Mouse (Mus musculus): Measurements from ENCODE around the gene Klc3.

Gene Klc3

DNA sequence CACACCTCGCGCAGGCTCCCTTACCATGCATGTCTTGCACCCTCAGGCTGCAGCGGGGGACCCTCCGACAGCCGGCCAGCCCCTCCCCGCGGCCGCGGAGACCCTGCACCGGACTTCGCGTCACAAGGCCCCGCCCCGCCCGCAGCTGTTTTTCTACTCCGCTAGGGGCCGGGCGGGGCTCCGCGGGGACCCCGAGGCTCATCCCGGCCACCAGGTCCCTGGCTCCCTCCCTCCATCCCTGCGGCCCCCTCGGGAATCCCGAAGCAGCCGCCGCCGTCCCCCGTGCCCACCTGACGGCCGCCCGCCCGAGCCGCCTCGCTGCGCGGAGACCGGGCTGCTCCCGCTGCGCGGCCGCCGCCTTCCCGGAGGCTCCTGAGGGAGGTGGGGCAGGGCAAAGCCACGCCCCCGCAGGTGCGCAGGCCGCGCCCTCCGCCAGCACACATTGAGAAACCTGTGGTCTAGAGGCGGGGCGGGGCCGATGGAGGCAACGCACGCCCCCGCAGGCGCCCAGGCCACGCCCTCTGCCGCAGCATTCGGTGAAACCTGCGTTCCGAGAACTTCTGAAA is at the start of gene Klc3:
TSS of gene Klc3 (minus strand) at position 374 of the 566 bp plus-strand sequence.
- peak; percentile 67 for DNase-seq (ENCODE audit: low spot score)

DNA sequence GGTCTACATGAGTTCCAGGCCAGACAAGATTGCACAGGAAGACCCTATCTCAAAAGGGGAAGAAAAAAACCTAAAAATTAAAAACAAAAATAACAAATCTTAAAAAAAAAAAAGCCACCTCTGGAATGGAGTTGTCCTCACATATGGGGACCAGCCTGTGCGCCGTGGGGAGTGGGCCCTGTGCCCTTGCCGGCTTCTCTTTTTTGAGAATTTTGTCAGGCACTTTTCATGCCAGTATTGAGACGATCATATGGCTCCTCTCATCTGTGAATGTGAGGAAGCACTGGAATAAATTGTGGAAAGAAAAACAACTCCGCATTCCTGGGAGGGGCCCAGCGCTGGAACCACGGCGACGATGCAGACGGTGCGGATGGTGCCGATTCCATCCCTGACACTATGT is 45.3 kb upstream of the Klc3 start:
- no peak for DNase-seq (ENCODE audit: low spot score)

DNA sequence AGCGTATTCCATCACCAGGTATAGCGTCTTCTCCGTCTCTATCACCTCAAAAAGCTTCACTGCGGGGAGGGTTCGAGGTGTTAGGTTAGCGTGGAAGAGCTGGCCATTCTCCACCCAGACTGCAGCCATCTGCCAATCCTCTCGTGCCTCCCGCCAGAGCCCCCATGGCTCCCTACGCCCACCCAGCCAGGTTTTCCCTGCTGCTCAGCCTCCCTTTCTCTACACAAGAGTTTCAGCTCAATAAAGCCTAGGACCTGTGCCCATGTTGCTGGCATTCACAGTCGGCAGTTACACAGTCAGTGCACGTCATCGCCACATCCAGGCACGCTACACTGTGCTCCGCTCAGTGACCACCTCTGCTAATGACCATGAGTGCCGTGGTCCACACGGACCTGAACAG is 43.8 kb upstream of the Klc3 start:
- DNase-seq (ENCODE audit: low spot score) = no peak

DNA sequence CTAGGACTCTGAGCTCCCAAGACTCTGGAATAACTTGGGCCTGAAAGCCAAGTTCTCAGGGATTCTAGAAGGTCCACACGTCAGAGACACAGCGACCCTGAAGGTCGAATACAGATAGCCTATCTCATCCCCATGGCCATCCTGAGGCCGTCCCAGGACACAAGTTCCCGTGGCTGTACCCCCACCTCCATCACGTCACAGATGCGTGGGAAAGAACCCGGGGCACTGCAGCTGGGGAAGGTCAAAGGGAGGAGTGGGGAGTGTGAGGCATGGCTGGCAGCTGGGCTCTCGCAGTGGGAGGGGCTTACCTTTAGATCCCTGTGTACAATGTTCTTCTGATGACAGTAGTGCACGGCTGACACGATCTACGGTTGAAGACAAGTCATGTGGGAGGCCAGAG is 40.9 kb upstream of the Klc3 start:
- DNase-seq (ENCODE audit: low spot score) = no peak

DNA sequence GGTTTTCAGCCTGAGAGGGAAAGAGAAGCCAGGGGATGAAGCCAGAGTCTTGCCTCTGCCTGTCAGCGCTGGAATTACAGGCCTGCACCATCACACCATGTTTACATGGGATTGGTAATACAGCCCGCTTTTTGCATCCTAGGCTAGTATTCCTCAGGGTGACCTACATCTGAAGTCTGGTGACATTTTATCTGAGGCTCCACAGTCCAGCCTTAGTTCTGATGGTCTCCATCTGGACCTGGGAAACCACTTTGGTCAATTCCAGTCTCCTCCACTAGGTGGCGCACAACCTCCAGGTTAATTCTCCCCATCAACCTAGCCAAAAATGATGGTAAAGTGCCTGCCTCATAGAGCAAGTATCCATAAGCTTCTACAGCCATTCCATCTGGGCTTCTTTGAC is 39.4 kb upstream of the Klc3 start:
- peak; percentile 85 for DNase-seq (ENCODE audit: low spot score)

DNA sequence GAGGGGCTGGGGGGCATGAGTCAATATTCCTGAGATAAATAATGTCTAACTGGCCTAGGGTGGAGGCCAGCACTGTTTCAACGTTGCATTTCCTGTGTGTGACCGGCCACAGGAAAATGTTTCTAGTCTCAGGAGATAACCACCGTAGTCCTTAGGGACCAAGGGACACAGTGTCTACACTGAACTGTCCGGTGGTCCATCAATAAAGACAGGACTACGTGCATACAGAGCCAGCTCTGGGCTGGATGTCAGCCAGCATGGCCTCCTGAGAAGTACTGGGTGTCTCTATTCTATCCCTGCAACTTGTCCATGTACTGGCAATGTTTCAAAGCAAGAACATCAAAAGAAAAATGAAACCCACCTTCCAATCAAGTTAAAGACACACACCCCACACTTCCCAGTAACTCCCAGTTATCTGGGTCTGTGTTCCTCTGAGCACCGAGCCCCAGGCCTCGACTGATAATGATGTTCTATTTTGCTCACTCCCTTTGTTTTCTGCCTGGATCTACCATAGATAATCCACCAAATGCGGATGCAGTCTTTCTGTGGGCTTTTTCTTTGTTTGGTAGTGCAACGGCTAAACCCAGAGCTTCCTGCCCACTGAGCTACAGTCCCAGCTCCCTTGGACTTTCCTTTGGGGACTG is 37.7 kb upstream of the Klc3 start:
- DNase-seq (ENCODE audit: low spot score) = no peak

DNA sequence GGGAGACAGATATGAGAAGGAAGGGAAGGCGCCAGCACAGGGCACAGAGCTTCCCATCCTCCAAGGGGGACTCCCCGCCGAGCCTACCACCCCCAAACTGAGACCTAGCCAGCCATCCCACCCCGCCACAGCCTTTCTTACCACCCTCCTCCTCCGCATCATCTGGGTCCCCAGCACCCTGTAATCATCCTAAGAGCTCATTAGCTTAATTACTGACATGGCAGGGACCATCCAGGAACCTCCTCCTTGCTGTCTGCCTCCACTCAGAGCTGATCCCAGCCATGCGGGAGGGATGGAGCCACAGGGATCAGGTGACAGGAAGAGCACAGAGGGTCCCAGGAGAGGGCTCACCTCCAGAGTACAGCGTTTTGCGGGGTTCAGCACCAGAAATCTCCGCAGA is 33.1 kb upstream of the Klc3 start:
- DNase-seq (ENCODE audit: low spot score) = no peak

DNA sequence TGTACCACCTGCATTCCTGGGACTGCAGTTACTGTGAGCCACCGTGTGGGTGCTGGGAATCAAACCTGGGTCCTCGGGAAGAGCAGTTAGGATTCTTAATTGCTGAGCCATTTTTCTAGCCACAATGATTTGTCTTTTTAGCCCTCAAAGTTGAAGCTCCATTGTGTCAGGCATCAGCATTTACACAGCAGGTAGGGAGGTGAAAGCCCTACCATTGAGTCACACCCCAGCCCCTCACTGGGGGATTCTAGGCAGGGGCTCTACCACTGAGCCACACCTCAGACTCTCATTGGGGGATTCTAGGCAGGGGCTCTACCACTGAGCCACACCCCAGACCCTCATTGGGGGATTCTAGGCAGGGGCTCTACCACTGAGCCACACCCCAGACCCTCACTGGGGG is 32.4 kb upstream of the Klc3 start:
- no peak for DNase-seq (ENCODE audit: low spot score)

DNA sequence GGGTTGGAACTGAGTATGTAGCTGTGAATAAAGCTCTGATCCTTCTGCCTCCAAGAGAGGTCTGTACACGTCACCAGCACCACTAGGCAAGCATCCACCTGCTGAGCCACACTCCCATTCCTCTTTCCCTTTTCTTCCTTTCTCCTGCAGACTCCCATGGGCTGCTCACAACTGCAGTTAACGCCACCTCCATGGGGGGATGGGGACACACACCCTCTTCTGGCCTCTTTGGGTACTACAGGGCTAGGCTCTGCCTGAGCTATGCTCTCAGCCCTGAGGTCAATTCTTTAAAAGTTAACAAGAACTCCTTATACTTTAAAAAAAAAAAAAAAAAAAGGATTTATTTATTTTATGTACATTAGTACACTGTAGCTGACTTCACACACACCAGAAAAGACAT is 28.6 kb upstream of the Klc3 start:
- no peak for DNase-seq (ENCODE audit: low spot score)

DNA sequence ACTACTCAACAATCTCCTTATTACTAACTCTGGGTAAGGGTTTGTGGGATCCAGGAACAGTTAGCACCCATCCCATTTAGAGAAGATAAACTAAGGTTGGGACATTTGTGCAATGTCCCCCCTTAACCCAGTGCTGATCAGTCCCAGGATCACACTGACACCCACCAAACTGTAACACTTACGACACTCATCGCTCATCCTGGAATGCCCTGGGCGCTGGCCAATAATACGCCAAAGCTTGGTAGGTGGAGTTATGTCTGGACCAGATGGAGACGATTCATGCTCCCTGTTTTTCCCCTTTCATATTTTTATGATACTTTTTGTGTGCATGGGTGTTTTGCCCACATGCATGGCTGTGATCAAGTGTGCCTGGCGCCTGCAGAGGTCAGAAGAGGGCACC is 26.5 kb upstream of the Klc3 start:
- no peak for DNase-seq (ENCODE audit: low spot score)

DNA sequence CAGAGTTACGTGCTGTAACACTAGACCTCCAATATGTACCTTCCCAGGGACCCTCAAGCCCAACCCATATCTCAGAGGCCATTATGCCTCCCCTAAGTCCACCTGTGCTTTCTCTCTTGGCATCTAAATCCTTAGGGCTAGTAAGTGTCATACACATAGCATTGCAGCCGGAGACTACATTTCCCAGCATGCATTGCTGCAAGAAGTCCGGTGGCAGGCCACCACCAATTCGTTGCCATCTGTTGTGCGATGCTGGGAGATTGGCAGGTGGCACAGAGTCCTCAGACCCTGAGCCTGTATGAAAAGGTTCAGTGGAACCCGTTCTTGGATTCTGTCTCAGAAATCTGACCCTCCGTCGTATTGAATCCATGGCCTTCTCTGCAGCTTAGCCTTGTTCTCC is 25.8 kb upstream of the Klc3 start:
- DNase-seq (ENCODE audit: low spot score) = peak; percentile 33

DNA sequence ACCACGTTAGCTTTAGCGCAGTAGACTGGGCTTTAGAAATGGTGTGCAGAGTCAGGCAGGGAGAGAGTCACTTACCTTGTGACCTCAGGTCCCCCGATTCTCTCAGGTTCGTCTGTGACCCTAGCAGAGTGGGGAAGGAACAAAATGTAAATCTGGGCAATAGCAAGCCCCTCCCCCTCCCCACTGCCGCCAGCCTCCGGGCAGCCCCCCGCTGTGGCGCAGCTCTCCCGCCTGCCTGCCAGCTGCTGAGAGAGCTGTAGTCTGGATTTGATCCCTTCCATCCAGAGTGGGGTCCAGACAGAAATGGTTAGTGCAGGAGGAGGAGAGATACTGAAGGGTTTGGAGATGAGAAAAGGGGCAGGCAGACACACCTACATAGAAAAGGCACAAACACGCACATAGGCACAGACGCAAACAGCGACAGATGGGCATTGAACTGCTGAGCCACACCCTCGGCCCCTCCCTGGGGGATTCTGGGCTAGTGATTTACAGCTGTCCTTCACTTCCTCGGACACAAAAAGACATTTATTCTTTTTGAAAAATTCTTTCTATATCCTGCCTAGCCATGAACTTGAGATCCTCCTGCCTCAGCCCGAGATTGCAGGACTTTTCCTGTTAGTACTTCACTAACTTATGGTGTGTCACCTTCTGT is 24.2 kb upstream of the Klc3 start:
- no peak for DNase-seq (ENCODE audit: low spot score)

DNA sequence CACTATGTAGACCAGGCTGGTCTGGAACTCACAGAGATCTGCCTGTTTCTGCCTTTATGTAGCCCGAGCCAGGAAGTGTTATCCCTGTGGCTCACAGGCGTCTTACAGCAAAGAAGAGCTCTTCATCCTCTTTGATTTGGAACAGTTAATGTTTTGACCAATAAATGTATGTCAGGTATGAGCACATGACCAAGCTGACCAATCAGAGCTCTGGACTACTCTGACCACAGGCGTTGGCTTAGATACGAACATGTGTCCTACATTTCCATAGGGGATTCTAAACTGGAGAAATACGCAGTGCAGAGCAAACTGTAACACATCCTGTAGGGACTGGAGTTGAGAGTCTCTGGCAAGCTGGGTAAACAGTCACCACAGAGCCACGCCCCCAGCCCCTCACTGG is 23.0 kb upstream of the Klc3 start:
- no peak for DNase-seq (ENCODE audit: low spot score)

DNA sequence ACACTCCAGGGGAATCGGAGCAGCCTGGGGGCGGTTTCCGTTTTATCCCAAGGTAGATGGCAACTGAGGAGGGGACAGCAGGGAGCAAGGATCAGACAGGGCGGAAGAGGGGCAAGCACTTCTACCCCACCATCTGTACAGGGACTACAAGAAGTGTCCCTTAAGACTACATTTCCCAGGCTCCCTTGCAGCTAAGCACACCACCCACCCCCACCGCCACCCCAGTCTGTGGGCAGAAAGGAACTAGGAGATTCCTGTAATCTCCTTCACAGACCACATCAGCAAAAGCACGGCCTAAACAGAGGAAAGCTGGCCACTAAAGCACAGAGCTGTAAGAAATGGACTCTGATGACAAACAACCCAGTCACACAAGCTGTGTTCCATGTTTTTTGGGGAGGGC is 22.4 kb upstream of the Klc3 start:
- no peak for DNase-seq (ENCODE audit: low spot score)

DNA sequence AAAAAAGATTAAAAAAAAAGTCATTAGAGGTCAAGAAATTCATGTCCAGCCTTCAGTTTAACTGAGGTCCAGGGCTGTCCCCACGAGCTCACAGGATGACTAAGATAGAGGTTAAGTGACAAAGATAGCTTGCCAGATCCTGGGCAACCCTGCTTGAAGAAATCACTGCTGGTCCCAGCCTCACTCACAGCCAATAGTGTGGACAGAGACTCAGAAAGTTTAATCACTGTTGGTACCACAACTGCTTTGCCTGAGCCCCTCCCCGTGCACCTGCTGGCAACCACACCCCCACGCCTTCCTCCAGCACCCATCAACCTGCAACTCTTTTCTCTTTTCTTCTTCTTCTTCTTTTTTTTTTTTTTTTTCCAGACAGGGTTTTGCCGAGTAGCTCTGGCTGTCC is 20.1 kb upstream of the Klc3 start:
- DNase-seq (ENCODE audit: low spot score) = no peak

DNA sequence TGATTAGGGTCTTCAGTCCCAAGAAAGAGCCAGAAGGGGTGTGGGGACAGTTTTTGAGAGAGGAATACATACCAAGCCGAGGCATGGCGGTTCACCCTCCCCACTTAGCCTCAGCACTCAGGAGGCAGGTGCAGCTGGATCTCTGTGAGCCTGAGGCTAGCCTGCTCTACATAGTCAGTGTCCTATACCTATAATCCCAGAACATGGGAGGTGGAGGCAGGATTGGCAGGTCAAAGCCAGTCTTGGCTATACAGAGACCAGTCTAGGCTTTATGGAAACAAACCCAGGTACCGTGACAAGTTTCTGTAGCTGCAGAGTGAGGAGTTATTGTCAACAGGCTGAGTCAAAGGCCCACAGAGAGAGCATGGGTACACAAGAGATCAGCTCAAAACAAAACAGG is 19.2 kb upstream of the Klc3 start:
- DNase-seq (ENCODE audit: low spot score) = no peak

DNA sequence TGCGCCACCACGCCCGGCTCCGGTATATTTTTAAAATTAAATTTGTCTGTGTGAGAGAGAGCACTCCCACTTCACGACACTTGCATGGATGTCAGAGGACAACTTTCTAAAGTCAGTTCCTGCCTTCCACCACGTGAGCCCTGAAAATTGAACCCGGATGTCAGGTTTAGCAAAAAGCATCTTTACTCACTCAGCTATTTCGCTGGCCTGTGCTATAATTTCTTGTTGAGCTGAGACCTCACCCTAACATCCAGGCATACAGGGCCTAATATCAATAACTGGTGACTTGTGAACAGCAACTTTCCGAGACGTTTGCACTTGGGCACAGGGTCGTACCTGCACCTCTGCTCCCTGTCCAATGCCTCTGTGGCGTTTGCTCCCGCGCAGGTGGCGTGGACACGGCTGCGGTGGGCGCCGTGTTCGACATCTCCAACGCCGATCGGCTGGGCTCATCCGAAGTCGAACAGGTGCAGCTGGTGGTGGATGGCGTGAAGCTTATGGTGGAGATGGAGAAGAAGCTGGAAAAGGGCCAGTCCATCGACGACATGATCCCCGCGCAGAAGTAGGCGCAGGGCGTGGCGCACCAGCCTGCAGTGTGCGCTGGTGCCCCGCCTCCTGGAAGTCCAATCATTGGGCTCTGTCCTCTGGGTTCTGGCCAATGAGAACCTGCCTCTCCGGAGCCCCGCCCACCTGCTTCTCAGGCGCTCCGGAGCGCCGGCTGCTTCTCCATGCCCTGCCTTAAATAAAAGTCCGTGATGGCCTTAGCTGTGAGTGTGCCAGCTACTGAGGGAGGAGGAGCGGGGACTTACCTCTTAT is 17.1 kb upstream of the Klc3 start:
- peak; percentile 94 for DNase-seq (ENCODE audit: low spot score)

DNA sequence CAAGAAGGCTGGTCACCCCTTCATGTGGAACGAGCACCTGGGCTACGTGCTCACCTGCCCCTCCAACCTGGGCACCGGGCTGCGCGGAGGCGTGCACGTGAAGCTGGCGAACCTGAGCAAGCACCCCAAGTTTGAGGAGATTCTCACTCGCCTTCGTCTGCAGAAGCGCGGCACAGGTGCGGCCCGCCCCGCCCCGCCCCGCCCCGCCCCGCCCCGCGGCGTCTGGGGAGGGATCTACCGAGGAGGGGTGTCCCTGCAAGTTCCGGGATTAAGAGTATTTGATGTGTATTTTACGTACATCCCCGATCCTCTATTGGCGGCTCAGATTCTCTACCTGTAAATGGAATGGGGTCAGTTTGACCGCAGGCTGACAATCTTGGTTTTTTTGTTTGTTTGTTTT is 16.2 kb upstream of the Klc3 start:
- DNase-seq (ENCODE audit: low spot score) = no peak

DNA sequence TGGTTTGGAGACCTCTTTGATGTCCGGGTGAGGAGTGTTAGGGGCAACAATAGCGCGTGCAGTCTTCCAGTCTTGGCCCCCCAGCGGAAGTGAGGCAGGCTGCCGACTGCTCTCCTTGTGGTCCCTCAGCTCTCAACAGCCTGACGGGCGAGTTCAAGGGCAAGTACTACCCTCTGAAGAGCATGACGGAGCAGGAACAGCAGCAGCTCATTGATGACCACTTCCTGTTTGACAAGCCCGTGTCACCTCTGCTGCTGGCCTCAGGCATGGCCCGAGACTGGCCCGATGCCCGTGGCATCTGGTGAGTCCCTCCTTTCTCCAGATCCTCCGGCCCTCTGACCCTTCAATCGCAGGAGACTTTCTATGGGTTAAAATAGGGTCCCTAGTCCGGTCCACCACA is 12.7 kb upstream of the Klc3 start:
- no peak for DNase-seq (ENCODE audit: low spot score)

DNA sequence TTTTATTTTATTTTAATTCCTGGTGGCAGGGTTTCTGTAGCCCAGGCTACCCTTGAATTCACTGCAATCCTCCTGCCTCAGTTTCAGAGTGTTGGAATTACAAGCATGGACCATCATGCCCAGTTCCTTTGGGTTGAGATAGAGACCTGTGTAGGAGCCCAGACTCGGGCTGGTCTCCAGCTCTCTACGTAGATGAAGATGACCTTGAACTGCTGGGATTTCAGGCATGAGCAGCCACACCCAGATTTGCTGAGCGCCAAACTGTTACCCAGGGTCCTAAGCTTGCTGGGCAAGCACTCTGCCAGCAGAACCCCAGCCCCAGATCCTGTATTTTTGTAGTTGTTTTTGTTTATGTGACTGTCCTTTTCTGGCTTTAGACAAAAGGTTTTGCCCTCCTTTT is 9.6 kb upstream of the Klc3 start:
- no peak for DNase-seq (ENCODE audit: low spot score)

DNA sequence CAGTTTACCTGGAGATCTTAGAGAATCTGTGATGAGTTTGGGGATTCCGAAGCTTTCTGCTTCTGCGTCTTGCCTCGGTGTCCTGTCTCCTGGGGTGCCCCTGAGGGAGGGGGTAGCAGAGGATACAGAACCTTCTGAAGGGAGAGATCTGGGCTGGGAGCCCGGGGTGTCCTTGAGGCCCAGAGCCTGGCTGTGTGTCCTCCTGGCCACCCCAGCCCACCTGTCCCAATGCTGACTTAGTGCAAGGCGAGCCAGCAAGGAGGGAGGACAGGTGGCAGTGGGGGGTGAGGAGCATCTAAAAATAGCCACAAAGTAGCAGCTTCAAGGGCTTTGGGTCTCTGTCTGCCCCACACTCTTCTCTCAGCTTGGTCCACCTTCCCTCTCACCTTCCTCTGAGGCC is 7.9 kb upstream of the Klc3 start:
- DNase-seq (ENCODE audit: low spot score) = no peak

DNA sequence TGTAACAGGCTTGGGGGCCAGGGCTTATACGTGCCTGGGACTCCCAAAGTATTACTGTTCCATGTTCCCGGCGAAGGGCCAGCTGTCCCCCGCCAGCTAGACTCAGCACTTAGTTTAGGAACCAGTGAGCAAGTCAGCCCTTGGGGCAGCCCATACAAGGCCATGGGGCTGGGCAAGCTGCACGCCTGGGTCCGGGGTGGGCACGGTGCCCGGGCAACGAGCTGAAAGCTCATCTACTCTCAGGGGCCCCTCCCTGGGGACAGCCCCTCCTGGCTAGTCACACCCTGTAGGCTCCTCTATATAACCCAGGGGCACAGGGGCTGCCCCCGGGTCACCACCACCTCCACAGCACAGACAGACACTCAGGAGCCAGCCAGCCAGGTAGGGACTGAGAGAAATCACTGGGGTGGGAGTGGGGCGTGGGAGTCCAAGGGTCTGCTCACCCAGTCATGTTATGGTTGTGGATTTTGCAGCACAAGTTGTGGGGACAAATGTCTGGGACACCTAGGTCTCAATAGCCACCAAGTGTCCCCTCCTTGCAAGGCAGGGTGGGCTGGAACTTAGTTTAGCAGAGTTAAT is 7.0 kb upstream of the Klc3 start:
- no peak for DNase-seq (ENCODE audit: low spot score)

DNA sequence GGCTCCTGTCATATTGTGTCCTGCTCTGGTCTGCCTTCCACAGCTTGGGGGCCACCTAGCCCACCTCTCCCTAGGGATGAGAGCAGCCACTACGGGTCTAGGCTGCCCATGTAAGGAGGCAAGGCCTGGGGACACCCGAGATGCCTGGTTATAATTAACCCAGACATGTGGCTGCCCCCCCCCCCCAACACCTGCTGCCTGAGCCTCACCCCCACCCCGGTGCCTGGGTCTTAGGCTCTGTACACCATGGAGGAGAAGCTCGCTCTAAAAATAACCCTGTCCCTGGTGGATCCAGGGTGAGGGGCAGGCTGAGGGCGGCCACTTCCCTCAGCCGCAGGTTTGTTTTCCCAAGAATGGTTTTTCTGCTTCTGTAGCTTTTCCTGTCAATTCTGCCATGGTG is 5.8 kb upstream of the Klc3 start:
- no peak for DNase-seq (ENCODE audit: low spot score)

Data from embryo, embryonic 10 days (tissue).